Mouse (Mus musculus) gastrocnemius, postnatal 14 days (tissue): ENCODE results near the gene Actn4. TPM values are rescaled to one million over a fixed set of nuclear protein-coding genes. Genes with fewer than 3 reads are reported as not detected.
A peak's percentile ranks its signal among the peaks of the same experiment; 100 is the strongest.

Source experiments
- DNase-seq: peaks from one replicate; pipeline ENCODE4 v3.0.0; 2021; ENCODE audit warnings: mixed read lengths
- intact Hi-C: fragments of 180-260 bp; cut with DNase I; formaldehyde crosslinking; loops from one replicate; pipeline ENCODE4 v1.15.1; 2025; ENCODE audit warnings: low total_unique reads
- total RNA-seq, 2 experiments: library from RNA; stranded (reverse); gene quantifications; 2 replicates each; pipeline ENCODE4 v1.2.3; 2021

Gene Actn4
- total RNA-seq, 2 experiments from 2014 or later = 68.1 to 85.9 TPM

- DNase-seq = peak; percentile 77
- intact Hi-C loops = loop anchor here (5.0 kb wide), 1 partner anchor 70 kb away; no protein-coding TSS in a partner anchor
Observed at GRCm38 (mm10) chr7:28867508-28868340, 94.4 kb downstream of the Actn4 start.

DNA sequence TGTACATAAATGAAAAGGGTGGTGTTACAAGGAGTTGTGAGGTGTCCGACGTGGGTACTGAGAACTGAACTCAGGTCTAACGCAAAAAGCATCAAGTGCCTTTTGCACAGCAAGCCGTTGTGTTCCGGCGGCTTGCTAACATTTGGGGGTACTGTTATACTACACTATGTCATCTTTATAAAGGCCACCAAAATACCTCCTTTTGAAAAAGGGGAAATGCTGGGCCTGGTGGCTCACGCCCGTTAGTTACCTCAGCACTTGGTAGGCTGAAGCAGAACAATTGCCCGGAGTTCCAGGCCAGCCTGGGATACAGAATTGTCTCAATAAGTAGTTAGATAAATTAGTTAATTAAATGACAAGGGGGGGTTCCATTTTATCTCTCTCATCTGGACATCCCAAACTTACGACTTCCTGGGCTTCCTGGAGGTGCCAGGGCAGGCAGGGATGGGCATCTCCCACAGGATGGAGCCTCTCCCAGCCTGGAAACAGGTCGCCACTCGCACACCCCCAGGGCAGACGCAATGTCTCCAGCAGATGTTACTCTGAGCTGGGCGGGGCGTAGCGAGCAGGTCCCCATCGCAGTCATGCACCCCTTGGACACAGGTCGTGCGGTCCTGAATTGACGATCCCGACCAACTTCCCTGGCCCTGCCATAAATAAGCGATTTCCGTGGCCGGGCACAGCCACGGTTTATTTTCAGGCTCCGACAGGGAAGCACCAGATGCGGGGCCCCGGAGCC is 95.2 kb downstream of the Actn4 start:
- intact Hi-C loops = loop anchor here (5.0 kb wide), 1 partner anchor 70 kb away; no protein-coding TSS in a partner anchor
- DNase-seq = no peak

- intact Hi-C loops = loop anchor here (5.0 kb wide), 1 partner anchor 68 kb away; no protein-coding TSS in a partner anchor
- DNase-seq = peak; percentile 84
Observed at GRCm38 (mm10) chr7:28865481-28866300, 96.4 kb downstream of the Actn4 start.

GRCm38 (mm10) chr7:28864288-28864750 is 97.8 kb downstream of the Actn4 start:
- intact Hi-C loops = loop anchor here (5.0 kb wide), 1 partner anchor 37 kb away; the partner anchor contains the start of gene Ech1
- no peak for DNase-seq

DNA sequence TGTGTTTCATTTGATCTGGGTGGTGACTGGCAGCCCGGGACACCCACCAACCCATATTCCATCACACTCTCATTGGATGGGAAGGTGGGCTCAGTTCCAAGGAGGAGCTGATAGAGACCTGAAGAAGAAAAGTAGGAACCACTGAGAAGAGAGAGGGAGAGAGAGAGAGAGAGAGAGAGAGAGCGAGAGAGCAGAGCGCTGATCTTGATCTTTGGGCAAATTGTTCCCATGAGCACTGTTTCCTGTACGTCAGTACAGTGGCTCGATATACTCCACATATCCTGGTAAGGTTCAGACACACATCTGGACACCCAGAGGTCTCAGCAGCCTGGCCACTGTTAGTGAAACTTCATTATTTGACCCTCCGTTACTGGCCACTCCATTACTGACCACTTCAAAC is 98.6 kb downstream of the Actn4 start, which contains the start of gene Lgals7:
TSS of gene Lgals7 (plus strand) at position 314 of the 400 bp plus-strand sequence.
- intact Hi-C loops = loop anchor here (5.0 kb wide), 1 partner anchor 36 kb away; the partner anchor contains the start of gene Ech1
- no peak for DNase-seq

DNA sequence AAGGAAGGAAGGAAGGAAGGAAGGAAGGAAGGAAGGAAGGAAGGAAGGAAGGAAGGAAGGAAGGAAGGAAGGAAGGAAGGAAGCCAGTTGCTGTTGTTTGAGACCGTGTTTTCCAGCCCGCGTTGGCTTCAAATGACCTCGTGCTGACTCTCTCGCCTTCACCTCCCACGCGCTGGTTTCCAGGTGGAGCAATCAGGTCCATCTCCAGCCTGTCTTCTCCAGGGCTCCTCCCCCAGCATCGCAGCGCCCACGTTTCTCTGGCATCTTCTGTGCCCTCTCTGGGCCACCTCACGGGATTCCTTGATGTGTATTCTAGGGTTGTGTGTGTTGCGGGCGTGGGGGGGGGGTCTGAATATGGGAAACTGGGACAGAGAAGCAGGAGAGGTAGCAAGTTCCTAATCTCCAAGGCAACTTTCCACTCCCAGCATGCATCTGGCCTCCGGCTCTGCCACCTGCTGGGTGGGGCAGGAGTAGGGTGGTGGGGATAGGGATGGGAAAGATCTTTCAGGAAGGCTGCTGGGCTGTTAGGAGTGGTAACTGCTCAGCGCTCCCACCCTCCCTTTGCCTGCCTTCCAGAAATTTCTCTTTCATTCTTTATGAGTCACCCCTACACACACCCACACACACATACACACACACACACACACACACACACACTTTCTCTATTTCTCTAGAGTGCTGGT is 99.2 kb downstream of the Actn4 start:
- intact Hi-C loops = loop anchor here (5.0 kb wide), 1 partner anchor 36 kb away; the partner anchor contains the start of gene Ech1
- DNase-seq = no peak

DNA sequence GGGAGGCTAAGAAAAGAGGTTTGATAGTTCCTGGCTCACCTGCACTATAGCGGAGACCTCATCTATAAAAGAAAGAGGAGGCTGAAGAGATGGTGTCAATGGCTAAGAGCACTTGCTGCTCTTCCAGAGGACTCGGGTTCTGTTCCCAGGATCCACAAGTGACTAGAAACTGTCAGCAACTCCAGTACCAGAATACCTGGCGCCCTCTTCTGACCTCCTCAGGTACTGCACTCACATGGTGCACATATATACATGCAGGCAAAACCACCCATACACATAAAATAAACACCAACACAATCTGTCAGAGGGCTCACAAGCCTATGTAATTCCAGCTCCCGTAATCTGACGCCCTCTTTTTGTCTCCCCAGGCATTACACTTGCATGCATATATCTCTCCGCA is 101.2 kb downstream of the Actn4 start:
- DNase-seq = no peak
- intact Hi-C loops = loop anchor here (5.0 kb wide), 1 partner anchor 34 kb away; the partner anchor contains the start of gene Ech1

DNA sequence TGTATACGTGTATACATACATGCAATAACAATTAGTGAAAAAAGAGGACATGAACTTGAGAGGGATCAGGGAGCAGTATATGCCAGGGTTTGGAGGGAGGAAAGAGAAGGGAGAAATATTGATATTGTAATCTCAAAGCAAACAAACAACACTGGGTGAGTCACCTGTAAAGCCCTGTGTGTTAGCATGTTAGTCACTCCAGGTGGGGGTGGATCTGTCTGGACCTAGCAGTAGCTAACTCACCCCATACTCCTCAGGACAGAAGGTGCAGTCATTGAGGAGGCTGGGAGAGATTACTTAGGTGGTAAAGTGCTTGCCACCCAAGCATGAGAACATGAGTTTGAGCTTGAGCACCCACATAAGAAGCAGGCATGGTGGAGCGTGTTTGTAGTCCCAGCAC is 102.2 kb downstream of the Actn4 start:
- no peak for DNase-seq
- intact Hi-C loops = loop anchor here (5.0 kb wide), 2 partner anchors 33 to 73 kb away; partner anchors contain the start of genes Ech1 and Rinl

- intact Hi-C loops = no loop called here
- no peak for DNase-seq
Observed at GRCm38 (mm10) chr7:28850642-28851041, 111.5 kb downstream of the Actn4 start.

- intact Hi-C loops = no loop called here
- DNase-seq = no peak
Observed at GRCm38 (mm10) chr7:28849700-28850236, 112.4 kb downstream of the Actn4 start.

DNA sequence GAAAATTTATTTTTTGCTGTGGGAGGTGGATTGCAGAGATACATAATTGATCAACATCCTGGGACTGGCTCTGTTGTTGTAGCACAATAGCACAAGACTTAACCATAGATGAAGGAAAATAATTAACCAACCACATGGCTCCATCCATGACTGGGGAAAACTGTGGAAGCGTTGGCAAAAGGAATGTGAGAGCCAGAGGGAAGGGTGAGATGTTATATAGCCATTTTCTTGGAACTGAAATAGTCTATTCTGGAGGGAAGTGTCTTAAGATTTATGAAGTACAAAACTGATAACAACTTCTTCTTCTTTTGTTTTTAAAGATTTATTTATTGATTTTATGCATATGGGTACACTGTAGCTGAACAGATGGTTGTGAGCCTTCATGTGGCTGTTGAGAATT is 114.9 kb downstream of the Actn4 start:
- intact Hi-C loops = no loop called here
- no peak for DNase-seq

Other genes starting within 250 kb of the Actn4 start
- 1 to 10 TPM; 5.6 to 7.3 TPM for gene Fbxo17, start 245.5 kb downstream of the Actn4 start, total RNA-seq
- gene Mrps12, start 220.5 kb downstream of the Actn4 start, total RNA-seq = 10 to 100 TPM; 43.7 to 48.0 TPM
- 10 to 100 TPM; 19.0 TPM for gene Sars2, start 220.3 kb downstream of the Actn4 start, total RNA-seq
- gene Ccer2, start 206.2 kb downstream of the Actn4 start, total RNA-seq = not detected
- 10 to 100 TPM; 77.2 to 77.5 TPM for gene Sirt2, start 195.6 kb downstream of the Actn4 start, total RNA-seq
- 10 to 100 TPM; 21.2 to 21.3 TPM for gene Nfkbib, start 194.8 kb downstream of the Actn4 start, total RNA-seq
- gene Rinl, start 173.4 kb downstream of the Actn4 start, total RNA-seq = 1 to 10 TPM in 1 of 2 experiments, under 1 TPM in 1; 0.80 to 1.3 TPM
- gene Hnrnpl, start 153.8 kb downstream of the Actn4 start, total RNA-seq = 100 to 1,000 TPM; 158 to 189 TPM
- gene Ech1, start 137.1 kb downstream of the Actn4 start, total RNA-seq = 100 to 1,000 TPM; 198 to 334 TPM
- 1 to 10 TPM; 2.0 to 4.4 TPM for gene Lgals4, start 128.5 kb downstream of the Actn4 start, total RNA-seq
- not detected for gene Lgals7, start 98.5 kb downstream of the Actn4 start, total RNA-seq
- under 1 TPM; 0.10 to 0.13 TPM for gene Capn12, start 80.9 kb downstream of the Actn4 start, total RNA-seq
- gene Eif3k, start 19.5 kb upstream of the Actn4 start, total RNA-seq = 100 to 1,000 TPM; 142 to 147 TPM
- 1 to 10 TPM in 1 of 2 experiments, under 1 TPM in 1; 0.71 to 1.2 TPM for gene Map4k1, start 19.7 kb upstream of the Actn4 start, total RNA-seq
- 100 to 1,000 TPM; 746 to 901 TPM for gene Ryr1, start 162.8 kb upstream of the Actn4 start, total RNA-seq
- under 1 TPM; 0.73 to 0.82 TPM for gene Rasgrp4, start 172.5 kb upstream of the Actn4 start, total RNA-seq
- 10 to 100 TPM; 12.3 to 13.0 TPM for gene Fam98c, start 193.9 kb upstream of the Actn4 start, total RNA-seq
- under 1 TPM; 0.35 to 0.38 TPM for gene Ggn, start 207.9 kb upstream of the Actn4 start, total RNA-seq
- 1 to 10 TPM in 1 of 2 experiments, under 1 TPM in 1; 0.78 to 1.8 TPM for gene Spred3, start 208.1 kb upstream of the Actn4 start, total RNA-seq
- 100 to 1,000 TPM; 171 to 188 TPM for gene Psmd8, start 218.4 kb upstream of the Actn4 start, total RNA-seq